Mouse (Mus musculus) brain, embryonic 14.5 days (tissue): ENCODE results near the gene Enpp6.

Experiments used
- CTCF ChIP-seq: fragments of 200-500 bp; IDR thresholded peaks from 2 replicates; pipeline ENCODE4 v1.5.1; 2012; ENCODE audit warnings: inconsistent platforms, mild to moderate bottlenecking, moderate library complexity, borderline replicate concordance; ENCODE audit not compliant: insufficient read depth, insufficient read length; ENCODE audit errors: extremely low read depth
- POLR2A ChIP-seq: fragments of 200-500 bp; IDR thresholded peaks from 2 replicates; pipeline ENCODE4 v1.6.1; 2012; ENCODE audit warnings: mild to moderate bottlenecking, inconsistent platforms, borderline replicate concordance; ENCODE audit not compliant: poor library complexity, insufficient read depth, insufficient read length, severe bottlenecking; ENCODE audit errors: extremely low read depth

DNA sequence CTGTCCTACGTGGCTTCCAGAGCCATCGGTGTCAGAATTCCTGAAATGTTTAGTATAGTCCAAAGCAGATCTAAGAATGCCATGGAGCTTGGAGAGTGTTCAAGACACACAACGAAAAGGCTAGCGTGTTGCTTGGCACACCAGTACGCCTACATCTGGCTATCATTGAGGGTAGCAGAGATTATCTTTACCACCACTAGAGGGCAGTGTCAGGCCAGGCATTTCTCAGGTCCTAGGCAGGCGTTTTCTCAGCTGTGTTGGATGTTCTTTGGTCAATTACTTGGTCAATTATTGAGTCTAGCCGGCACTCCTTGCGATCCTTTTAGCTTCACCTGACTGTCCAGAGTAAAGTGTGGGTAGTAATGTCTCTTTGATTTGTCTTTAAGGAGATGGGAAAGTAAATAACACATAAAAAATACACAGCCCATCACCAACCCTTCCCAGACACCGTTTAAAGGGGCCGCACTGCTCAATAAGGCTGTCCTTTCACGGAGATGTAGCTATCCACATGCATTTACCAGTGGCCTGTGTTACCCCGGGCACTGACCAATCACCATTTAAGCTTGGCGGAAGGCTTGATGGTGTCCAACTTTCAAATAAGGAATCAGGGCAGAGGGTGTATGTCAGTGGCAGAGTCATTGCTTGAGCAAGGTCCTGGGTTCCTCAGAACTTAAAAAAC is 29.7 kb downstream of the Enpp6 start:
- peak; percentile 86; the same call in 1 of the 2 replicates for TF ChIP-seq CTCF
- no peak for TF ChIP-seq POLR2A
